Mouse (Mus musculus) naive thymus-derived CD4-positive, alpha-beta T cell, adult 2 months (primary cell): ENCODE data around the gene Uox.
A peak's percentile ranks its signal among the peaks of the same experiment; 100 is the strongest.

Source experiments
- DNase-seq: peaks from one replicate; pipeline ENCODE4 v3.0.0-alpha.2; 2011; ENCODE audit warnings: low read depth

Gene Uox

DNA sequence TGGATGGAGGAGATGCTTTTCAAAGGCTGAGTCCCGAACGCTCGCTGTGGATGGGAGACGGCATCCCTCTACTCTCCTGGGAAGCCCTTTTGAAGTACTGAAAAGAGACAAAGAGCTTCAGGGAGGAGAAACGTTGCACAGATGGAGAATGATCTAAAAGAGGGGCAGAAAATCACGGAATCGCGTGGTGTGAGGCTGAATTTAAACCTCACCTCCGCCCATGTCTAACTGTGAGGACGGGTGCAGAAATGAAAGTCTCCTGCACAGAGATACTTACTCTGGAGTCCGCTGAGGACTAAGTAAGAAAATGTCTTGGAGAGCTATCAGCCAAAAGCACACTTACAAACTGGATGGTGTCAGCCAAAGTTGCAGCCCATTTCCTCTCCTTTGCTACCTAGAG lies 51.7 kb downstream of the Uox start:
- no peak for DNase-seq

GRCm38 (mm10) chr3:146625766-146626165 lies 55.5 kb downstream of the Uox start:
- no peak for DNase-seq

- peak; percentile 29 for DNase-seq
Measured at GRCm38 (mm10) chr3:146628227-146628982, 58.2 kb downstream of the Uox start.

DNA sequence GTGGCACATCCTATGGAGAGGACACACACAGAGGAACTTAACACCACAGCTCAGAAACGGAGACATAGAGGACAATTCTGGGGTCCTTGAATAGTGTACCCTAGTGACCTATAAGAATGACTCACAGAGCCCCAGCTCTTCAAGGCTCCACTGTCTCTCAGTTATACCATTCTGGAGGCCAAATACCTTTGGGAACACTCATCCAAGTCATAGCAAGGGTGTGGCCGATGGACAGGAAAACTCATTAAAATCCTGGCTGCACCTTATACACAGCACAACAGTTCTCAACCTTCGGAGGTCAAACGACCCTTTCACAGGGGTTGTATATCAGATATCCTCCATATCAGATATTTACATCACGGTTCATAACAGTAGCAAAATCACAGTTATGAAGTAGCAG lies 62.3 kb downstream of the Uox start:
- DNase-seq, result no peak

DNA sequence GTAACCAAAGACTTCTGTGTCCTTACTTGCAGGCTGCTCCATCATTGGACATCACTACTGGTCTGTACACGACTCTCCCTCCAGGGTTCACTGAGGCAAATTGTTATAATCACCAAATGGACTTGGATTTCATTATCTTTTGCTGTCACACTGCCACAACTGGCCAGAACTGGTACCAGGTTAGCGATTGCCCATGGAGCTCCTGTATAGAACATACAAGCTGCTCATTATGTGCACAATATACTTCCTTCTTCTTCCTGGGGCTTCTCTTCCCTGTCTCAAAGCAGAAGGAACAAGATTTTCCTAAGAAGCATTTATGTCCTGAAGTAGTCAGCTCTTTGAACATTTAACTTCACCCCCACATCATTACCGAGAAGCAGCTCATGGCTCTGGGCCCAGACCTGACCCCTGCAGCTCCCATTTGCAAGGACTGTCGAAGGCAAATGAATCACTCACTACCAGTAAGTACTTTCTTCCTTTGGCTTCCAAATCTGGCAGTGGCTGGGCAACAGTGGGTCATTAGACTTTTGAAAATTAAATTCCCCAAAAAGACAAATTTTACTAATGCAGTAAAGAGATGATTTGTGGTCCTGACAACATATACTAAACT lies 71.7 kb downstream of the Uox start:
- no peak for DNase-seq

DNA sequence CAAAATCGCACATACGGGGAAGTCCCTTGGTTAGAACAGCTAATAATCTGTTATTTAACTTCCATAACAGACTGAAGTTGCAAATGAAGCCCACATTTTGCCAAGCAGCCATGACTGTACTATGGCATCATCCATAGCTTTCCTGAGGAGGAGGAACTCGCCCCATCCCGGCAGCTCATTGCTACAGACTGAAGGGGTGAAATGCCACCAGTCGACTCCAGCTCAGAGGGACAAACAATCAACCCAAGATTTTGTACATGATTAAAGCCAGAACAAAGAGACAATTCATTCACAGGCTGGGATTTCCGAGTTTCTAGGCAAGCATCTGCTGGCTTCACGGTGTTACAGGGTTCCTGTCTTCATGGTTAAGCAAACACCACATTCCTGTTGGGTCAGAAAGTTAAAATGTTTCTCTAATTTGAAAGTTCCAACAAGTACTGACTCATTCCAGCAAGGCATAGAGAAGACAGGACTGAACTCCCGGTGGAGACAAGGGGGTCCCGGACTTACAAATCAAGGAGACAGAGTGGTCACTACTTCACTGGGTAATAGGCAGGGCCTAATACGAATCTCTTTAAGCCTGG lies 79.2 kb downstream of the Uox start:
- no peak for DNase-seq

DNA sequence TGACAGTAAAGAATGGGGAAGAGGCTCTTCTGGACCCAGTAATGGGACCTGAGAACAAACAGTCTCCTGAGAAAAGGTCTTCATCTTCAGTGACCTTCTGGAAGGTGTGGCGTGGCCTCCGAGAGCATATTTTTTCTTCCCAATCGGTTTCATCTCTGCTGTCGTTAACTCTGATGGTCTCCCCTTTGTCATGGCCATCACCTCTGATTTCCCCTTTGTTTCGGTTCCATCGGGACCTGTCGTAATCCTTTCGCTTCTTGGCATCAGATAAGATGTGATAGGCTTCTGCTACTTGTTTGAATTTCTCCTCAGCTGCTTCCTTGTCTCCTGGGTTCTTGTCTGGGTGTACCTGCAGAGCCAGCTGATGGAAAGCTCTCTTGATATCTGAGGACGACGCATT lies 80.5 kb downstream of the Uox start:
- no peak for DNase-seq

GRCm38 (mm10) chr3:146651217-146651616 lies 81.0 kb downstream of the Uox start, which contains the start of gene 4930503B20Rik:
Gene 4930503B20Rik (minus strand): TSS chr3:146651317.
- DNase-seq, result no peak

- DNase-seq, result no peak
Measured at GRCm38 (mm10) chr3:146652431-146652830, 82.2 kb downstream of the Uox start.

DNA sequence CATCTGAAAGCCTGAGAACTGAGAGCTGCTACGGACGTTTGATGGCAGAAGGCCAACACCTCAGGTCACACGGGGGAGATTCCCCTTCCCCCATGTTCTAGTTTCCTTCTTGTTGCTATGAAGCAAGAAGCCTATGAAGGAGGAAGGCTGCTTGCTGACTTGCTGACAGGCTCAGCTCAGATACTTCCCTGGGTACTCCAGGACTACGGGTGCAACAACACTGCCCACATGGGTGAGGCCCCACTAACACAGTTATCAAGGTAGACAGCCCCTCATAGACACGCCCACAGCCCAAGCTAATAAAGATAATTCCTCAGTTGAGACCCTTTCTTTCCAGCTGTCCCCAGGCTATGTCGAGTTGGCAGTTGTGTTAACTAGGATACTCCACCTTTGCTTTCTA lies 83.5 kb downstream of the Uox start:
- no peak for DNase-seq

GRCm38 (mm10) chr3:146655111-146655577 lies 84.9 kb downstream of the Uox start:
- no peak for DNase-seq

DNA sequence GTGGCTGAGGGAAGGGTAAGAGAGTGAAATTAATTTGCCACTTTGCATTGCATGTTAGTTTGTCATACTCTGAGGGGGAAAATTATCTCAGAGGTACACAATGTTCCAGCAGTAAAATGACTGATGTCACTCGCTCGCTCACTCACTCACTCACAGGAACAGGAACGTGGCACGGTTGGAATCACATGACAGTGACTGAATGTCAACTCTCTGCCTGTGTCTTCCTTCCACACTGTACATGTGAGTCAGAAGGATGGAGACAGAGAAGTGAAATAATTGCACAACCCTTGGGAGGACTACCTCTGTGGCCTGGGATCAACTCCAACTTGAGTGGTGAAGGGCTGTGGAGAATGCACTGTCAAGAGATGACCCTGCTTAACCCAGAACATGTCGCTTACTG lies 87.2 kb downstream of the Uox start:
- no peak for DNase-seq

DNA sequence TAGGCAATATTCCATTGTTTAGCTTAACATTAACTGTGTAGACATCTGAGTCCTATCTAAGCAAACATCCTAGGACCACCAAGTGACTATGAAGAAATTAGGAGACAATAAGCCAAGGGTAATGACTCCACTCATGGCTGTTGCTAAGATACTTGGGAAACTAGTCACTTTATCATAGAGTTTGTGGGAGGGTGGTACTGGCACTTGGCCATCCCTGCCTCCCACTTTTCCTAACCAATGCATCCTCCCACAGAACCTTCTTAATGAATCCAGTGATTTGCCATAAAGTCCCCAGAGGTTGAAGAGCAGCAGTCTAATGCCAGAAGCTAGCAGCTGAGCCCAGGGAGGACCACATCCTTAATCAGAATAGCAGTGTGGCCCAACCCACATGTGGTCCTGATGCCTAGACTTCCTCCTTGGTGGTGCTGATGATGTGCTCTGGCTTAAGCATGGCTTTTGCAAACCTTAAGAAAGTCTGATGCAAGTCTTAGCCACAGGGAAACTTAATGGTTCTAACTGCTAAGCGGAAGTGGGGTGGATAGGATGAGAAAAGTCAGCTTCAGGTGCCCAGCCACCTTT lies 87.9 kb downstream of the Uox start:
- DNase-seq, result no peak

DNA sequence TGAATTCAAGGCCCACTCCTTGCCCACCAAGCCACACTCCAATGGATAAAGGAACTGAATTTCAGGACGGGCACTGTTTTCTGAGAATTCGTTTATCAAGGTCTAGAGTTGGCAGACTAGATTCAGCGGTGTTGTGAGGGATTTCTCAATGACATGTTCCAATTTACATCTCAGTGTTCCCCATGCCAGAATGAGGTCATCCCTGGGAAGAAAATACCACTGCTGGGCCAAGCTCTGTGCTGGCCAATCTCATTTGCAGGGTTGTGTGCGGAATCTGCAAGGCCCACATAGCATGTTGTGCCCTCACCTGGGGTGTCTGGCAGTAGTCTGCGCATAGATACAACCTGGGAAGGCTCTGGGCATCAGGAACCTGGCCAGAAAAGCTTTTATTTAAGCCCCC lies 89.1 kb downstream of the Uox start:
- DNase-seq, result no peak

DNA sequence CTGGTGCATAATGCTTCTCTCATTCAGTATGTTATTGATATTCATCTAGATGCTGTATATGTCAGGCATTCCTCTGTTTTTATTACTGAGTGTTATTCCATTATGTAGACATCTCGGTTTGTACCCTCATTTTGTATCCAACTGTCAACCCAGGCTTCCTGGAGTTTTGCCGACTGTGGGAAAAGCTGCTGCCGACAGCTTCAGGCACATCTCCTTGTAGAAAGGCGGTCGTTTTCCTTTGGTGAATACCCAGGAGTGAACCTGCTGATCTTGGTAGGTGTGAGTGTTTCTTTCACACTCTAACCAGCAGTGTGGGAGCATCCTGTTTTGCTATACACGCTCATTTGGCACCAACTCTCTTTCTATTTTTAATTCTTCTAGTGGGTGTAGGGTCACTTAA lies 90.8 kb downstream of the Uox start:
- DNase-seq, result no peak

- no peak for DNase-seq
Measured at GRCm38 (mm10) chr3:146661907-146662306, 91.7 kb downstream of the Uox start.

DNA sequence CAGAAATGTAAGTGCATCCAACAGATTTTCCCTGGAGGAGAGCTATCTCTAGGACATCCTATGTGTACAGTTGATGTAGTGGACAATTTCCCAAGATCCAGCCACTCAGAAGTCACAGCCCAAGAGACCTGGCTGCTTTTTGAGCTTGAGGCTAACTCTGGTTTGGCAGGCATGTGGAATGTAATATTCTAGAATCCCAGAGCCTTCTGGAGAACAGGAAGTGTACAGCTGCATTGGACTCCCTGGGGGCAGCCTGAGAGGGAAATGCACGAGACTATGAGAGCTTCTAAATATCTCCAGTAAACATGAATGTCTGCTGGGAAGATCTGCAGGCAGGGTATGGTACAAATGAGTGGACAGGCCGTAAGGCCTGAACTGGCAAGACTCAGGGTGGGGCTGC lies 100.9 kb downstream of the Uox start:
- DNase-seq, result no peak

DNA sequence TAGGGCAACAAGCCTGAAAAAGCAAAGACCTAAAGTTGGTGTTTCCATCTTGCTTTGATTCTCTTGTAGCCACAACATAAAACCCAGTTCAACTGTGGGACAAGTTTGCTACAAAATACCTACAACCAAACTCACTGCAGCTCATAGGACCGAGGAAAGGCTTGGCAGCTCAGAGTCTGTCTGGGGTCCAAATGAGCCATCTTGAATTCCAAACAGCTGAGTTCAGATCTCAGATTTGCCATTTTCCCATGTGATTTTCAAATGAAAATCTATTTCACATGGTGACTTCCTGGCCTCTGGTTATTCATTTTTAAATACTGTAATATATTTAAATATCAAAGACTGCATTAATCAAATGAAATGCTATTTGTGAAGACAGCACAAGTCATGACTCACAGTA lies 104.9 kb downstream of the Uox start:
- DNase-seq, result no peak

GRCm38 (mm10) chr3:146676193-146676592 lies 106.0 kb downstream of the Uox start:
- DNase-seq, result no peak

GRCm38 (mm10) chr3:146679646-146680045 lies 109.4 kb downstream of the Uox start:
- no peak for DNase-seq

DNA sequence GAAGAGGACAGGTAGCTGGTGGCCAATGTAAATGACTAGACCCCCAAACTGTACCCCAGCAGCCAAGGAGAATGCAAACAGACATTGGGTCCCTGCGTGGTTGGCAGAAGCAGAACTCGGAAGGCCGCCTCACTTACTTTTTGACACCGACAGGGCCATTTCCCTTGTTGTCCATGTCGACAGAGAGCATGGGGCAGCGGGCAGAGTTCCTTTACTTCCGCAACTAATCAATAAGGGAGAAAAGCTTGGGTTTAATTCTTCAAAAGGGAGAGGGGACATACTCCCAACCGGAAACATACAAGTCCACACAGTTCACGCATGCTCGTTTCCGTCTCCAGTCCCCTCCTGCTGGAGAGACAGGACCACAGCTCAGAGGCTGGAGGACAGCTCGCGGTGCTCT lies 110.4 kb downstream of the Uox start:
- DNase-seq, result no peak

GRCm38 (mm10) chr3:146681696-146682095 lies 111.5 kb downstream of the Uox start:
- no peak for DNase-seq
